Comparison of ENCODE assay signal across 12 mouse cellular contexts in the genomic region with DNA sequence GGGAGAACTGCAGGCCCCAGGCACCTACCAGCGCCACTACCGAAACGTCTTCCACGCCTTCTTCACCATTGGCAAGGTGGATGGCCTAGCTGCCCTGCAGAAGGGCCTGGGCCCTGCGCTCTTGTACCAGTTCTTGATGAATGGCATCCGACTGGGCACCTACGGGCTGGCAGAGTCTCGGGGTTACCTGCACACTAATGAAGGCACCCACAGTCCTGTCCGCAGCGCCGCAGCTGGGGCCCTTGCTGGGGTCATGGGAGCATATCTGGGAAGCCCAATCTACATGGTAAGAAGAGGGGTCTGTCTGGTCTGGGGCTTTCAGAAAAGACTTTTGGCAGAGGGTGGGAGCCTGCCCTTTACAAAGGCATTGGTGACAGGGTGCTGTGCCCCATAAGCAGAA. TPM values are rescaled to one million over a fixed set of nuclear protein-coding genes. Genes with fewer than 3 reads are reported as not detected.
A peak's percentile ranks its signal among the peaks of the same experiment; 100 is the strongest.
DNase-seq lines count a peak whose midpoint lies in the region; ATAC-seq and TF ChIP-seq lines count a peak whose summit lies in the region.
"Had no signal": no experiment of that assay in that cellular context is flagged by ENCODE, and none has a peak within 500 bp of the region (broad histone marks: within the 10 kb centered on the region; RNA-seq: fewer than 3 reads in every experiment).

No protein-coding gene starts in this region.

- ATAC-seq in hindbrain, embryonic 12.5 days (ENCODE audit: low FRiP score) = no peak
- ATAC-seq in hindbrain, embryonic 11.5 days (ENCODE audit: low FRiP score) = no peak
- no peak for ATAC-seq in forebrain, embryonic 13.5 days
- no peak for ATAC-seq in midbrain, embryonic 13.5 days
- no peak for ATAC-seq in CD4-positive, CD25-positive, alpha-beta regulatory T cell, adult 4 months

- no peak for DNase-seq in hindbrain, embryonic 11.5 days (ENCODE audit: low spot score)
- DNase-seq in urinary bladder, postnatal 10 days (ENCODE audit: low spot score) = no peak
- no peak for DNase-seq in urinary bladder, adult 18-20 months (ENCODE audit: low spot score in 2 of 2)
- DNase-seq: cerebellum, adult 11 months; kidney, postnatal 4 days; lung, postnatal 36 days had no signal

- TF ChIP-seq EP300 in ES-Bruce4 (IDR thresholded peaks at IDR 0.05; ENCODE audit: insufficient read depth, low read depth, low read length) = no peak

- H3K27ac ChIP-seq in hindbrain, embryonic 12.5 days = no peak overlapping the region
- no peak overlapping the region for H3K27ac ChIP-seq in hindbrain, embryonic 11.5 days (ENCODE audit: low read depth, low read length)
- H3K27ac ChIP-seq in ES-Bruce4 (ENCODE audit: insufficient read depth, low read length) = no peak overlapping the region
- H3K27ac ChIP-seq in forebrain, embryonic 13.5 days = no peak overlapping the region
- H3K27ac ChIP-seq in midbrain, embryonic 13.5 days = no peak overlapping the region

- no peaks in the 10 kb centered on the region for H3K9me3 ChIP-seq in hindbrain, embryonic 12.5 days (replicated peaks)
- no peaks in the 10 kb centered on the region for H3K9me3 ChIP-seq in hindbrain, embryonic 11.5 days (ENCODE audit: control insufficient read depth, low read length)
- H3K9me3 ChIP-seq in ES-Bruce4 (replicated peaks; ENCODE audit: control insufficient read depth, insufficient read depth, low read length, poor library complexity, severe bottlenecking) = no peaks in the 10 kb centered on the region
- no peaks in the 10 kb centered on the region for H3K9me3 ChIP-seq in forebrain, embryonic 13.5 days (replicated peaks)
- no peaks in the 10 kb centered on the region for H3K9me3 ChIP-seq in midbrain, embryonic 13.5 days

- H3K36me3 ChIP-seq in hindbrain, embryonic 12.5 days = 0 out of 2 replicates have a peak, but pooled peaks cover 2% of the 10 kb centered on the region
- H3K36me3 ChIP-seq in hindbrain, embryonic 11.5 days (ENCODE audit: control insufficient read depth, insufficient read depth, low read length) = no peaks in the 10 kb centered on the region
- peaks cover 4% of the 10 kb centered on the region; the same call in 1 of the 2 replicates for H3K36me3 ChIP-seq in ES-Bruce4 (ENCODE audit: control insufficient read depth, insufficient read depth, low read length, poor library complexity, severe bottlenecking)
- no peaks in the 10 kb centered on the region for H3K36me3 ChIP-seq in forebrain, embryonic 13.5 days (ENCODE audit: poor library complexity, severe bottlenecking)
- no peaks in the 10 kb centered on the region for H3K36me3 ChIP-seq in midbrain, embryonic 13.5 days

- no peak for TF ChIP-seq CTCF in ES-Bruce4 (IDR thresholded peaks at IDR 0.05; ENCODE audit: low read depth, low read length)

- peaks cover 14% of the 10 kb centered on the region for H3K4me1 ChIP-seq in hindbrain, embryonic 12.5 days
- no peaks in the 10 kb centered on the region for H3K4me1 ChIP-seq in hindbrain, embryonic 11.5 days (replicated peaks; ENCODE audit: control insufficient read depth, insufficient read depth, low read length)
- no peaks in the 10 kb centered on the region for H3K4me1 ChIP-seq in ES-Bruce4 (ENCODE audit: control insufficient read depth, insufficient read depth, low read length)
- peaks cover 20% of the 10 kb centered on the region for H3K4me1 ChIP-seq in forebrain, embryonic 13.5 days
- H3K4me1 ChIP-seq in midbrain, embryonic 13.5 days (replicated peaks) = peaks cover 22% of the 10 kb centered on the region

- H3K4me3 ChIP-seq in hindbrain, embryonic 12.5 days = peak overlapping the region; percentile 57; the same call in 1 of the 2 replicates
- H3K4me3 ChIP-seq in hindbrain, embryonic 11.5 days (ENCODE audit: low read depth, low read length) = no peak overlapping the region
- H3K4me3 ChIP-seq in ES-Bruce4 (ENCODE audit: low read depth, low read length) = no peak overlapping the region
- 0 out of 2 replicates have a peak overlapping the region, but pooled peaks have one; percentile 64 for H3K4me3 ChIP-seq in forebrain, embryonic 13.5 days
- 0 out of 2 replicates have a peak overlapping the region, but pooled peaks have one; percentile 58 for H3K4me3 ChIP-seq in midbrain, embryonic 13.5 days (replicated peaks)

- H3K9ac ChIP-seq in hindbrain, embryonic 12.5 days = no peak overlapping the region
- no peak overlapping the region for H3K9ac ChIP-seq in hindbrain, embryonic 11.5 days (ENCODE audit: low read depth, low read length)
- peak overlapping the region; percentile 65 for H3K9ac ChIP-seq in ES-Bruce4 (ENCODE audit: low read depth, poor library complexity, severe bottlenecking)
- H3K9ac ChIP-seq in forebrain, embryonic 13.5 days = peak overlapping the region; percentile 35
- peak overlapping the region; percentile 54; the same call in 1 of the 2 replicates for H3K9ac ChIP-seq in midbrain, embryonic 13.5 days (replicated peaks)

- peak overlapping the region; percentile 84; the same call in 1 of the 2 replicates for H3K4me2 ChIP-seq in hindbrain, embryonic 12.5 days (replicated peaks)
- H3K4me2 ChIP-seq in hindbrain, embryonic 11.5 days (replicated peaks; ENCODE audit: low read depth, low read length) = no peak overlapping the region
- peak overlapping the region; percentile 93 for H3K4me2 ChIP-seq in forebrain, embryonic 13.5 days
- peak overlapping the region; percentile 85 for H3K4me2 ChIP-seq in midbrain, embryonic 13.5 days (replicated peaks)

- WGBS in hindbrain, embryonic 12.5 days = 87% methylated on average over 11 of the region's 11 CpGs
- WGBS in hindbrain, embryonic 11.5 days = 88% methylated on average over 11 of the region's 11 CpGs
- 85% methylated on average over 11 of the region's 11 CpGs for WGBS in forebrain, embryonic 13.5 days
- 89% methylated on average over 11 of the region's 11 CpGs for WGBS in midbrain, embryonic 13.5 days

- H3K27me3 ChIP-seq in hindbrain, embryonic 12.5 days = 0 out of 2 replicates have a peak, but pooled peaks cover 3% of the 10 kb centered on the region
- peaks cover 2% of the 10 kb centered on the region; the same call in 1 of the 2 replicates for H3K27me3 ChIP-seq in hindbrain, embryonic 11.5 days (ENCODE audit: control insufficient read depth, insufficient read depth, low read length)
- H3K27me3 ChIP-seq in ES-Bruce4 (ENCODE audit: control insufficient read depth, insufficient read depth, low read length, poor library complexity, severe bottlenecking) = no peaks in the 10 kb centered on the region
- peaks cover 8% of the 10 kb centered on the region; the same call in 1 of the 2 replicates for H3K27me3 ChIP-seq in forebrain, embryonic 13.5 days
- peaks cover 16% of the 10 kb centered on the region for H3K27me3 ChIP-seq in midbrain, embryonic 13.5 days

- no peak for TF ChIP-seq POLR2A in ES-Bruce4 (IDR thresholded peaks at IDR 0.05; ENCODE audit: insufficient read depth, low read length)

RNA-seq across cellular contexts. Expression of a gene that starts 0.8 kb away (rescaled TPM):
- polyA plus RNA-seq in hindbrain, embryonic 12.5 days (2016; fragmentation: Nextera tagmentation; extraction: Ambion mirVana) = 2.3 TPM in 2 replicates
- polyA plus RNA-seq in hindbrain, embryonic 11.5 days (2014; fragmentation: Nextera tagmentation; extraction: Ambion mirVana) = 1.6 and 1.8 TPM in 2 replicates
- polyA plus RNA-seq in ES-Bruce4 (2011; ENCODE audit: insufficient read depth, insufficient read length, low read depth, missing spikeins) = 3.4 and 4.6 TPM in 2 replicates
- 1.2 and 1.4 TPM in 2 replicates for polyA plus RNA-seq in forebrain, embryonic 13.5 days (2015; fragmentation: Nextera tagmentation; extraction: Ambion mirVana)
- polyA plus RNA-seq in midbrain, embryonic 13.5 days (2015; fragmentation: Nextera tagmentation; extraction: Ambion mirVana) = 1.2 and 1.3 TPM in 2 replicates
- 10 to 100 TPM in 1 of 2 experiments, 1 to 10 TPM in 1; 5.0 to 10.7 TPM for polyA plus RNA-seq in CD4-positive, CD25-positive, alpha-beta regulatory T cell, adult 4 months (2017; shearing (Covaris generic))
- polyA plus RNA-seq: erythroblast, embryonic 14.5 days had no signal

RNA-seq across cellular contexts. Expression of a gene that starts 6.2 kb away (rescaled TPM):
- 34.4 and 38.3 TPM in 2 replicates for polyA plus RNA-seq in hindbrain, embryonic 12.5 days (2016; fragmentation: Nextera tagmentation; extraction: Ambion mirVana)
- polyA plus RNA-seq in hindbrain, embryonic 11.5 days (2014; fragmentation: Nextera tagmentation; extraction: Ambion mirVana) = 56.0 and 59.3 TPM in 2 replicates
- 70.3 and 98.6 TPM in 2 replicates for polyA plus RNA-seq in ES-Bruce4 (2011; ENCODE audit: insufficient read depth, insufficient read length, low read depth, missing spikeins)
- 46.8 and 49.3 TPM in 2 replicates for polyA plus RNA-seq in forebrain, embryonic 13.5 days (2015; fragmentation: Nextera tagmentation; extraction: Ambion mirVana)
- polyA plus RNA-seq in midbrain, embryonic 13.5 days (2015; fragmentation: Nextera tagmentation; extraction: Ambion mirVana) = 30.4 and 31.6 TPM in 2 replicates
- 10 to 100 TPM; 36.9 to 71.7 TPM for polyA plus RNA-seq in CD4-positive, CD25-positive, alpha-beta regulatory T cell, adult 4 months (2017; shearing (Covaris generic))

RNA-seq across cellular contexts. Expression of a gene that starts 11.5 kb away (rescaled TPM):
- 8.5 TPM in 2 replicates for polyA plus RNA-seq in hindbrain, embryonic 12.5 days (2016; fragmentation: Nextera tagmentation; extraction: Ambion mirVana)
- 4.9 and 5.5 TPM in 2 replicates for polyA plus RNA-seq in hindbrain, embryonic 11.5 days (2014; fragmentation: Nextera tagmentation; extraction: Ambion mirVana)
- polyA plus RNA-seq in ES-Bruce4 (2011; ENCODE audit: insufficient read depth, insufficient read length, low read depth, missing spikeins) = 2.6 and 3.7 TPM in 2 replicates
- 5.9 and 6.8 TPM in 2 replicates for polyA plus RNA-seq in forebrain, embryonic 13.5 days (2015; fragmentation: Nextera tagmentation; extraction: Ambion mirVana)
- polyA plus RNA-seq in midbrain, embryonic 13.5 days (2015; fragmentation: Nextera tagmentation; extraction: Ambion mirVana) = 12.1 and 13.6 TPM in 2 replicates
- under 1 TPM; 0.16 to 0.19 TPM for polyA plus RNA-seq in CD4-positive, CD25-positive, alpha-beta regulatory T cell, adult 4 months (2017; shearing (Covaris generic))
- polyA plus RNA-seq: erythroblast, embryonic 14.5 days had no signal

RNA-seq across cellular contexts. Expression of a gene that starts 39.5 kb away (rescaled TPM):
- 27.8 and 31.0 TPM in 2 replicates for polyA plus RNA-seq in hindbrain, embryonic 12.5 days (2016; fragmentation: Nextera tagmentation; extraction: Ambion mirVana)
- 31.5 and 31.8 TPM in 2 replicates for polyA plus RNA-seq in hindbrain, embryonic 11.5 days (2014; fragmentation: Nextera tagmentation; extraction: Ambion mirVana)
- 79.6 and 85.3 TPM in 2 replicates for polyA plus RNA-seq in ES-Bruce4 (2011; ENCODE audit: insufficient read depth, insufficient read length, low read depth, missing spikeins)
- 34.9 and 37.7 TPM in 2 replicates for polyA plus RNA-seq in forebrain, embryonic 13.5 days (2015; fragmentation: Nextera tagmentation; extraction: Ambion mirVana)
- polyA plus RNA-seq in midbrain, embryonic 13.5 days (2015; fragmentation: Nextera tagmentation; extraction: Ambion mirVana) = 25.7 and 26.0 TPM in 2 replicates
- 10 to 100 TPM; 20.2 to 33.9 TPM for polyA plus RNA-seq in CD4-positive, CD25-positive, alpha-beta regulatory T cell, adult 4 months (2017; shearing (Covaris generic))

RNA-seq across cellular contexts. Expression of a gene that starts 41.9 kb away (rescaled TPM):
- 0.36 TPM in 1 of 2 replicates, not detected in the other for polyA plus RNA-seq in hindbrain, embryonic 12.5 days (2016; fragmentation: Nextera tagmentation; extraction: Ambion mirVana)
- 0.15 and 0.18 TPM in 2 replicates for polyA plus RNA-seq in hindbrain, embryonic 11.5 days (2014; fragmentation: Nextera tagmentation; extraction: Ambion mirVana)
- polyA plus RNA-seq in ES-Bruce4 (2011; ENCODE audit: insufficient read depth, insufficient read length, low read depth, missing spikeins) = not detected in 2 replicates
- polyA plus RNA-seq in forebrain, embryonic 13.5 days (2015; fragmentation: Nextera tagmentation; extraction: Ambion mirVana) = 0.23 TPM in 1 of 2 replicates, not detected in the other
- polyA plus RNA-seq in midbrain, embryonic 13.5 days (2015; fragmentation: Nextera tagmentation; extraction: Ambion mirVana) = 0.57 and 0.73 TPM in 2 replicates
- not detected for polyA plus RNA-seq in CD4-positive, CD25-positive, alpha-beta regulatory T cell, adult 4 months (2017; shearing (Covaris generic))
- polyA plus RNA-seq: erythroblast, embryonic 14.5 days had no signal

Comparison
In these comparisons a context has a peak if more than half of its experiments do, and no peak if none do; other contexts are left out.
1. H3K4me3 ChIP-seq: peak in hindbrain, embryonic 12.5 days (single experiment), forebrain, embryonic 13.5 days (single experiment) and midbrain, embryonic 13.5 days (single experiment); none in hindbrain, embryonic 11.5 days (single experiment) and ES-Bruce4 (single experiment).
2. H3K9ac ChIP-seq: peak in ES-Bruce4 (single experiment), forebrain, embryonic 13.5 days (single experiment) and midbrain, embryonic 13.5 days (single experiment); none in hindbrain, embryonic 12.5 days (single experiment) and hindbrain, embryonic 11.5 days (single experiment).